Mouse (Mus musculus) spleen, postnatal 0 days (tissue): ENCODE results near the gene Slc26a5. TPM values are rescaled to one million over a fixed set of nuclear protein-coding genes. Genes with fewer than 3 reads are reported as not detected.

Experiments used
- polyA plus RNA-seq: library from polyadenylated mRNA; unstranded; fragments of >200 nt; fragmentation: Nextera tagmentation; extraction: Ambion mirVana; gene quantifications from 2 replicates; pipeline ENCODE4 v1.2.1, GENCODE M21; 2015

The Slc26a5 gene
- not detected in 2 replicates for polyA plus RNA-seq

DNA sequence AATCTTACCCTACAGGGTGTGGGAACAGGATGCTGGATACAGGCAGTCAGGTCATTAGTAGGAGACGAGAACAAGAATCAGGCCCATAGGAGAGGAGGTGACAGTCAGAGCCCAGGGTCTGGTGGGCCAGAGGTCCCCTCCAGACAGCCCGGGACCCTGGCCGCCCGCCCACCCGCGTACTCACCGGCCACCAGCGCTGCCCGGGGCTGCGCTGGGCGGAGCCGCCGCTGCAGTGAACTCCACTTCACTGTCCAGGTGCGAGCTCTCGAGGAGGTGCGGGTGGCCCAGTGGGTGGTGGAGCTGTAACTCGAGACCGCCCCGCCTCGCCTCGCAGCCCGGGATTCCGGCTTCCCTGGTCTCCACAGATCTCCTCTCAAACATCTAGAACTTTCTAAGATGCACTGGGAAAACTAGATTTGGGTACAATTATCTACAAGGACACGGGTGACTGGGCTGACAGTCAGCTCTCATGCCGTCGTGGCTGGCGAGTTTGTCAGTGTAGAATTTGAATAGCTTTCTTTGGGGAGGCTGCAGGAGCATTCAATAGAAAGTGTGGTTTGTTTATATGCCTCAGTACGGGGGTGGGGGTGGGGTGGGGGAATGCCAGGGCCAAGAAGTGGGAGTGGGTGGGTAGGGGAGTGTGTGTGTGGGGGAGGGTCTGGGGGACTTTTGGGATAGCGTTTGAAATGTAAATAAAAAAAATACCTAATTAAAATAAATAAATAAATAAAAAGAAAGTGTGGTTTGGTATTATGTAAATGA lies at the start of gene Slc26a5:
Gene Slc26a5 (minus strand): TSS at position 259 of the 762 bp plus-strand sequence.

DNA sequence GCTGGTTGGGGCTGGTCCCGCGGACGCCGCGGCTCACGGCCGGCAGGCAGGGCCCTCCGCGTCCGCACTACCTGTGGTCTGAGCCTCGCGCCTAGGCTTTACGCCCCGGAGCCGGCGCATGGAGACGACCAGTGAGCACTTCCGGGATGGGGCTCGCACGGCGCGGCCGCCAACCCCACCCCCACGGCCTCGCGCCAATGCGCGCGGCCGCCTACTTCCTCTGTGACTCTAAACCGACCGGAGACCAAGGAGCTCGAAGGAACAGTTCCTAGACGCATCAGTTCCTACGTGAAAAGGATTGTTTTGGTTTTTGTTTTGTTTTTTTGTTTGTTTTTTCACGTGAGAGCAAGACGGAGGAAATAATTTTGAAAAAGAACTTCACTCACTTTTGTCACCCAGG lies 80.4 kb downstream of the Slc26a5 start, which contains the start of the genes Dnajc2 and Psmc2:
Gene Dnajc2 (minus strand): TSS at position 199 of the 400 bp plus-strand sequence.
Gene Psmc2 (plus strand): TSS at position 231 of the 400 bp plus-strand sequence.

Other genes with a start within 250 kb of the Slc26a5 start
- 0.11 TPM in 1 of 2 replicates, not detected in the other for gene Fbxl13, start 220.0 kb downstream of the Slc26a5 start, polyA plus RNA-seq
- 15.1 and 16.8 TPM in 2 replicates for gene Armc10, start 219.8 kb downstream of the Slc26a5 start, polyA plus RNA-seq
- gene Napepld, start 164.2 kb downstream of the Slc26a5 start, polyA plus RNA-seq, result 0.86 and 1.3 TPM in 2 replicates
- gene Pmpcb, start 128.5 kb downstream of the Slc26a5 start, polyA plus RNA-seq, result 38.3 and 42.7 TPM in 2 replicates
- gene Dnajc2, start 80.4 kb downstream of the Slc26a5 start, polyA plus RNA-seq, result 60.8 and 62.9 TPM in 2 replicates
- gene Psmc2, start 80.3 kb downstream of the Slc26a5 start, polyA plus RNA-seq, result 118 and 131 TPM in 2 replicates